Comparison of ENCODE assay signal across 10 mouse cellular contexts in genomic region chr17:27587252-27587651, GRCm38 (mm10). TPM values are rescaled to one million over a fixed set of nuclear protein-coding genes. Genes with fewer than 3 reads are reported as not detected.
DNase-seq lines count a peak whose midpoint lies in the region; ATAC-seq and TF ChIP-seq lines count a peak whose summit lies in the region.
"Had no signal": no experiment of that assay in that cellular context is flagged by ENCODE, and none has a peak within 500 bp of the region (broad histone marks: within the 10 kb centered on the region; RNA-seq: fewer than 3 reads in every experiment).

No protein-coding gene starts in this region.

- WGBS in lung, embryonic 14.5 days = 70% methylated on average over 12 of the region's 12 CpGs
- 43% methylated on average over 12 of the region's 12 CpGs for WGBS in heart, embryonic 16.5 days
- WGBS in macrophage (ENCODE audit: missing documents) = 74% methylated on average over 10 of the region's 12 CpGs

- ATAC-seq in lung, embryonic 14.5 days (ENCODE audit: insufficient read depth) = no peak
- ATAC-seq in heart, embryonic 16.5 days (replicated peaks; ENCODE audit: extremely low read depth, insufficient read depth, low FRiP score) = peak; percentile 87

- no peaks in the 10 kb centered on the region for H3K9me3 ChIP-seq in lung, embryonic 14.5 days (ENCODE audit: low read depth, low read length)
- no peaks in the 10 kb centered on the region for H3K9me3 ChIP-seq in heart, embryonic 16.5 days (replicated peaks; ENCODE audit: control insufficient read depth, low read length)

- peak overlapping the region; percentile 54; the same call in 1 of the 2 replicates for H3K27ac ChIP-seq in lung, embryonic 14.5 days (ENCODE audit: low read depth)
- H3K27ac ChIP-seq in heart, embryonic 16.5 days (ENCODE audit: low read length) = peak overlapping the region; percentile 95
- H3K27ac ChIP-seq in macrophage = peak overlapping the region; percentile 28

- no peak overlapping the region for H3K4me2 ChIP-seq in lung, embryonic 14.5 days
- peak overlapping the region; percentile 38 for H3K4me2 ChIP-seq in heart, embryonic 16.5 days (ENCODE audit: low read depth, low read length)

- no peaks in the 10 kb centered on the region for H3K4me1 ChIP-seq in lung, embryonic 14.5 days (ENCODE audit: insufficient read depth)
- peaks cover 58% of the 10 kb centered on the region for H3K4me1 ChIP-seq in heart, embryonic 16.5 days (ENCODE audit: control insufficient read depth, insufficient read depth, low read length)

- no peak for TF ChIP-seq CTCF in lung, embryonic 14.5 days (IDR thresholded peaks at IDR 0.05; ENCODE audit: low read depth)

- no peaks in the 10 kb centered on the region for H3K27me3 ChIP-seq in lung, embryonic 14.5 days (ENCODE audit: insufficient read depth, low read length)
- H3K27me3 ChIP-seq in heart, embryonic 16.5 days (ENCODE audit: control insufficient read depth, insufficient read depth, low read length) = no peaks in the 10 kb centered on the region

- H3K9ac ChIP-seq in lung, embryonic 14.5 days = no peak overlapping the region
- H3K9ac ChIP-seq in heart, embryonic 16.5 days (ENCODE audit: low read length) = peak overlapping the region; percentile 65

- peaks cover 53% of the 10 kb centered on the region for H3K79me2 ChIP-seq in macrophage (ENCODE audit: inconsistent target)

- no peak for DNase-seq in lung, embryonic 14.5 days
- no peak for DNase-seq in lung, adult 18-20 months
- DNase-seq in gastrocnemius, postnatal 25 days = peak; percentile 53
- no peak for DNase-seq in retina, embryonic 14.5 days (ENCODE audit: low spot score)
- DNase-seq in adrenal gland, postnatal 10 days = no peak
- DNase-seq: spleen, adult 18-20 months had no signal

- peaks cover 51% of the 10 kb centered on the region for H3K36me3 ChIP-seq in lung, embryonic 14.5 days (ENCODE audit: insufficient read depth)
- peaks cover 11% of the 10 kb centered on the region for H3K36me3 ChIP-seq in heart, embryonic 16.5 days (ENCODE audit: control insufficient read depth, insufficient read depth)
- H3K36me3 ChIP-seq in macrophage (ENCODE audit: inconsistent target) = no peaks in the 10 kb centered on the region

- no peak overlapping the region for H3K4me3 ChIP-seq in lung, embryonic 14.5 days (ENCODE audit: low read depth, low read length)
- H3K4me3 ChIP-seq in heart, embryonic 16.5 days (ENCODE audit: low read length) = no peak overlapping the region
- H3K4me3 ChIP-seq in macrophage (ENCODE audit: inconsistent target) = no peak overlapping the region

RNA-seq across cellular contexts. Expression of gene AI413582, which starts 21.7 kb away (rescaled TPM):
- 17.6 and 21.8 TPM in 2 replicates for polyA plus RNA-seq in lung, embryonic 14.5 days (2014; fragmentation: Nextera tagmentation; extraction: Ambion mirVana)
- 1 to 10 TPM; 2.5 to 2.9 TPM for total RNA-seq in gastrocnemius, postnatal 25 days (2021)
- 22.2 and 22.6 TPM in 2 replicates for polyA plus RNA-seq in heart, embryonic 16.5 days (2015; fragmentation: Nextera tagmentation; extraction: Ambion mirVana)
- total RNA-seq in macrophage (2018; cell fraction: chromatin; rRNA removed) = 10 to 100 TPM; 10.6 to 63.5 (median 31.3) TPM
- total RNA-seq in macrophage (2018; cell fraction: cytosol; rRNA removed) = 100 to 1,000 TPM in 22 of 26 experiments, 10 to 100 TPM in 4; 81.5 to 158 (median 121) TPM
- 10 to 100 TPM; 19.4 to 92.0 (median 44.1) TPM for total RNA-seq in macrophage (2018; cell fraction: nucleus; rRNA removed)
- 42.9 to 137 TPM (median 117 TPM) in 3 replicates for polyA plus RNA-seq in macrophage (2018)
- total RNA-seq in adrenal gland, postnatal 10 days (2021) = 10 to 100 TPM; 10.8 to 15.5 TPM

RNA-seq across cellular contexts. Expression of gene Hmga1, which starts 31.0 kb away (rescaled TPM):
- polyA plus RNA-seq in lung, embryonic 14.5 days (2014; fragmentation: Nextera tagmentation; extraction: Ambion mirVana) = 295 and 329 TPM in 2 replicates
- 10 to 100 TPM; 24.6 to 24.7 TPM for total RNA-seq in gastrocnemius, postnatal 25 days (2021)
- polyA plus RNA-seq in heart, embryonic 16.5 days (2015; fragmentation: Nextera tagmentation; extraction: Ambion mirVana) = 135 and 186 TPM in 2 replicates
- total RNA-seq in macrophage (2018; cell fraction: chromatin; rRNA removed) = 100 to 1,000 TPM in 3 of 26 experiments, 10 to 100 TPM in 23; 28.3 to 118 (median 66.0) TPM
- 100 to 1,000 TPM; 322 to 681 (median 467) TPM for total RNA-seq in macrophage (2018; cell fraction: cytosol; rRNA removed)
- 100 to 1,000 TPM in 24 of 26 experiments, 10 to 100 TPM in 2; 62.1 to 302 (median 193) TPM for total RNA-seq in macrophage (2018; cell fraction: nucleus; rRNA removed)
- polyA plus RNA-seq in macrophage (2018) = 300 to 634 TPM (median 423 TPM) in 3 replicates
- 10 to 100 TPM; 27.0 to 29.5 TPM for total RNA-seq in adrenal gland, postnatal 10 days (2021)

RNA-seq across cellular contexts. Expression of gene Nudt3, which starts 36.0 kb away (rescaled TPM):
- polyA plus RNA-seq in lung, embryonic 14.5 days (2014; fragmentation: Nextera tagmentation; extraction: Ambion mirVana) = 30.5 and 34.4 TPM in 2 replicates
- 100 to 1,000 TPM; 201 to 245 TPM for total RNA-seq in gastrocnemius, postnatal 25 days (2021)
- polyA plus RNA-seq in heart, embryonic 16.5 days (2015; fragmentation: Nextera tagmentation; extraction: Ambion mirVana) = 162 and 176 TPM in 2 replicates
- 100 to 1,000 TPM in 1 of 26 experiments, 10 to 100 TPM in 25; 10.9 to 103 (median 50.1) TPM for total RNA-seq in macrophage (2018; cell fraction: chromatin; rRNA removed)
- total RNA-seq in macrophage (2018; cell fraction: cytosol; rRNA removed) = 100 to 1,000 TPM in 1 of 26 experiments, 10 to 100 TPM in 25; 50.5 to 123 (median 72.4) TPM
- total RNA-seq in macrophage (2018; cell fraction: nucleus; rRNA removed) = 10 to 100 TPM; 21.9 to 97.1 (median 54.8) TPM
- 61.7 to 90.2 TPM (median 74.2 TPM) in 3 replicates for polyA plus RNA-seq in macrophage (2018)
- total RNA-seq in adrenal gland, postnatal 10 days (2021) = 100 to 1,000 TPM; 166 to 171 TPM

RNA-seq across cellular contexts. Expression of gene RPS10-NUDT3, which starts 47.8 kb away (rescaled TPM):
- polyA plus RNA-seq in lung, embryonic 14.5 days (2014; fragmentation: Nextera tagmentation; extraction: Ambion mirVana) = not detected in 2 replicates
- total RNA-seq in gastrocnemius, postnatal 25 days (2021) = not detected
- polyA plus RNA-seq in heart, embryonic 16.5 days (2015; fragmentation: Nextera tagmentation; extraction: Ambion mirVana) = not detected in 2 replicates
- not detected for total RNA-seq in macrophage (2018; cell fraction: chromatin; rRNA removed)
- total RNA-seq in macrophage (2018; cell fraction: cytosol; rRNA removed) = under 1 TPM in 2 of 26 experiments, not detected in 24; 0.18 TPM
- not detected for total RNA-seq in macrophage (2018; cell fraction: nucleus; rRNA removed)
- polyA plus RNA-seq in macrophage (2018) = not detected in 3 replicates
- 1 to 10 TPM in 1 of 2 experiments, not detected in 1; 1.2 TPM for total RNA-seq in adrenal gland, postnatal 10 days (2021)
- total RNA-seq: MEL had no signal
- polyA plus RNA-seq: intestine, embryonic 14.5 days had no signal

RNA-seq across cellular contexts. Expression of gene Rps10, which starts 49.2 kb away (rescaled TPM):
- 1,167 and 1,191 TPM in 2 replicates for polyA plus RNA-seq in lung, embryonic 14.5 days (2014; fragmentation: Nextera tagmentation; extraction: Ambion mirVana)
- 100 to 1,000 TPM; 325 to 356 TPM for total RNA-seq in gastrocnemius, postnatal 25 days (2021)
- polyA plus RNA-seq in heart, embryonic 16.5 days (2015; fragmentation: Nextera tagmentation; extraction: Ambion mirVana) = 511 and 514 TPM in 2 replicates
- total RNA-seq in macrophage (2018; cell fraction: chromatin; rRNA removed) = 100 to 1,000 TPM in 2 of 26 experiments, 10 to 100 TPM in 24; 28.0 to 259 (median 59.8) TPM
- total RNA-seq in macrophage (2018; cell fraction: cytosol; rRNA removed) = 1,000 to 10,000 TPM in 9 of 26 experiments, 100 to 1,000 TPM in 17; 632 to 1,265 (median 825) TPM
- 100 to 1,000 TPM in 20 of 26 experiments, 10 to 100 TPM in 6; 77.4 to 202 (median 121) TPM for total RNA-seq in macrophage (2018; cell fraction: nucleus; rRNA removed)
- 766 to 1,638 TPM (median 1,627 TPM) in 3 replicates for polyA plus RNA-seq in macrophage (2018)
- 1,000 to 10,000 TPM in 1 of 2 experiments, 100 to 1,000 TPM in 1; 973 to 1,027 TPM for total RNA-seq in adrenal gland, postnatal 10 days (2021)

Comparison
In these comparisons a context has a peak if more than half of its experiments do, and no peak if none do; other contexts are left out.
1. H3K27ac ChIP-seq: peak in every context shown above with its lines; median percentile 95 in heart, embryonic 16.5 days; 54 in lung, embryonic 14.5 days; 28 in macrophage.